ENCODE assay signal across 14 mouse cellular contexts in the genomic region with DNA sequence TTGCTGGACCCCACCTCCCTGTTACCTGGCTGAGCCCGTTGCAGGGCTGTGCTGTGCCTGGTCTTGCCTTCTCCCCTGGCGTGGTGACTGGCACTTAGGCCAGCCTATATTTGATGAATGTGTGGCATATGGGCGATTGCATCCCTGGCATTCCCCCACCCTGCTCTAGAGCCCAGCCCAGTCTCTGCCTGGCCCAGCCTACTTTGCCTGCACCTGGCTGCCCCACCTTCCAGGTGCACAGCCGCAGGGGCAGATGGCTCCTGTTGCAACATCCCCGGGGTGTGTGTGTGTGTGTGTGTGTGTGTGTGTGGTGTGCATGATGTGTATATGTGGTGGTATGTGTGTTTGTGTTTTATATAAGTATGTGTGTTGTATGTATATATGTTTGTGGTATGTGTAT. TPM values are rescaled to one million over a fixed set of nuclear protein-coding genes. Genes with fewer than 3 reads are reported as not detected.
"Had no signal": no experiment of that assay in that cellular context is flagged by ENCODE, and none has a peak within 500 bp of the region (broad histone marks: within the 10 kb centered on the region; RNA-seq: fewer than 3 reads in every experiment).

No protein-coding gene starts in this region.

- H3K9me3 ChIP-seq: limb, embryonic 15.5 days; liver, embryonic 12.5 days; midbrain, embryonic 12.5 days; neural tube, embryonic 13.5 days had no signal

- H3K9ac ChIP-seq: limb, embryonic 15.5 days; liver, embryonic 12.5 days; lung, embryonic 14.5 days; midbrain, embryonic 12.5 days; neural tube, embryonic 13.5 days had no signal

- H3K4me3 ChIP-seq: left cerebral cortex, adult 2 months; limb, embryonic 15.5 days; liver, embryonic 12.5 days; midbrain, embryonic 12.5 days; neural tube, embryonic 13.5 days had no signal

- H3K36me3 ChIP-seq: limb, embryonic 15.5 days; liver, embryonic 12.5 days; midbrain, embryonic 12.5 days; neural tube, embryonic 13.5 days had no signal

- H3K4me2 ChIP-seq: limb, embryonic 15.5 days; liver, embryonic 12.5 days; lung, embryonic 14.5 days; midbrain, embryonic 12.5 days; neural tube, embryonic 13.5 days had no signal

- H3K27me3 ChIP-seq: limb, embryonic 15.5 days; liver, embryonic 12.5 days; midbrain, embryonic 12.5 days; neural tube, embryonic 13.5 days had no signal

- DNase-seq: kidney, adult 11 months; kidney, postnatal 25 days; lung, embryonic 14.5 days; retina, postnatal 1 day; right cerebral cortex, postnatal 4 days; spleen, adult 18-20 months; thymus, postnatal 36 days had no signal

- ATAC-seq: liver, embryonic 12.5 days; midbrain, embryonic 16.5 days had no signal

- H3K27ac ChIP-seq: left cerebral cortex, adult 2 months; limb, embryonic 15.5 days; liver, embryonic 12.5 days; midbrain, embryonic 12.5 days; neural tube, embryonic 13.5 days had no signal

RNA-seq across cellular contexts. Expression of gene Cstad, which starts 38.3 kb away (rescaled TPM):
- polyA plus RNA-seq: liver, embryonic 16.5 days had no signal
